Mouse (Mus musculus) CD4-positive helper T cell, adult 2 months (primary cell): Measurements from ENCODE around the gene Ssr3.

Experiments
- DNase-seq: peaks from one replicate; pipeline ENCODE4 v3.0.0-alpha.2; 2012; ENCODE audit warnings: low read depth, missing footprints, low spot score

Ssr3 gene

GRCm38 (mm10) chr3:65374729-65375128 lies 17.7 kb downstream of the Ssr3 start:
- DNase-seq = no peak

GRCm38 (mm10) chr3:65373594-65374182 lies 18.7 kb downstream of the Ssr3 start:
- DNase-seq = no peak

- no peak for DNase-seq
These were observed 19.9 kb downstream of the Ssr3 start for GRCm38 (mm10) chr3:65372552-65372951.

DNA sequence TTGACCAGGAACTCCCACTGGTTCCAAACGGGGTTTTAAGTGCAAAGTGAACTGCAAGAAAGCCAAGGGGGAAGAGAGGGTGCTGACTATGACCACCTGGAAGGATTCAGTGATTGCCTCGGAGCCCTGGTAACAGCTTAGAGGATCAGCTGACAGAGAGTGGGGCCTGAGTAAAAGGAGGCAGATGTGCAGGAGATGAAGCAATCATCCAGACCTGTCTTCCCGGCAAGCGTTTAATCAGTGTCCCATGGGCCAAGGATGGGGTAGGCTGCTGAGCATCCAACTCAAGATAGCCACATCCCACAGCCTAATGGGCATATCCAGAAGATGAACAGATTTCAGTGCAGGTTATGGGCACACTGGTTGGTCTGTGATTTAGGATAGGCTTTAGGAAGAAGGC lies 24.5 kb downstream of the Ssr3 start:
- DNase-seq = no peak

GRCm38 (mm10) chr3:65365921-65366710 lies 26.3 kb downstream of the Ssr3 start:
- no peak for DNase-seq

- DNase-seq = no peak
These were observed 27.2 kb downstream of the Ssr3 start for GRCm38 (mm10) chr3:65365184-65365583.

DNA sequence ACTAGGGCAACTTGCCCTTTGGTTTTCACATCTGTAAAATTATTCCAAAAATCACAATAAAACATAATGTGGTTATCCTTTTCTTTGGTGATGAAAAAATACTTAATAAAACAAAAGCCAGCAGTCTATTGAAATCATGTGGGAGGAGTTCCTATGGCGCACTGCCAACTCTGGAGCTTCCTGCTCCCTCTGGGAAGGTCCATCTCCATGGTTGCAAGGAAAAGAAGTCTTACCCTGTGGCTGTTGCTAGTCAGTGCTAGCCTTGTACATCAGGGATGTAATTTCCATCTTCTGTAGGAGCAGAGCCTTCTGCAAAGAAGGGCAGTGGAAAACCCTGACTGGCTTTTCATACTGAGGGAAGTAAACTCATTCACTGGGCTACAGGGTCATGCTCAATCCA lies 29.0 kb downstream of the Ssr3 start:
- no peak for DNase-seq

GRCm38 (mm10) chr3:65360163-65360969 lies 32.1 kb downstream of the Ssr3 start:
- DNase-seq = no peak

DNA sequence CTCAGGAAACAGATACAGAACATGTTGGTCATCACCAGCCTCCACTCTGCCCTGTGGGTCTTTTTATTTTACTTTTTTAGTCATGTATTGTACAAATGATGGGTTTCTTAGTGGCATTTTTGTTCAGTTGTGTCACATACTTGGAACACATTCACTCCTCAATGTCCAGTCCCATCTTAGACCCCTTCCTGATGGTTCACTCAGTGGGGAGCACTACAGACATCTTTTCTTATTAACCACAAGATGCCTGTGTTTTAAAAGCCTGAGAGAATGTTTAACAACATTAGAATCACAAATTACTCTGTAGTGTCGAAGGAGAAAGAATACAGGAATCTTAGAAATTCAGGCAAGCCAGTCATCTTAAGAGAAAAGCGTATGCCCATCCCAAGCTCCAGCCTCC lies 33.6 kb downstream of the Ssr3 start:
- no peak for DNase-seq

DNA sequence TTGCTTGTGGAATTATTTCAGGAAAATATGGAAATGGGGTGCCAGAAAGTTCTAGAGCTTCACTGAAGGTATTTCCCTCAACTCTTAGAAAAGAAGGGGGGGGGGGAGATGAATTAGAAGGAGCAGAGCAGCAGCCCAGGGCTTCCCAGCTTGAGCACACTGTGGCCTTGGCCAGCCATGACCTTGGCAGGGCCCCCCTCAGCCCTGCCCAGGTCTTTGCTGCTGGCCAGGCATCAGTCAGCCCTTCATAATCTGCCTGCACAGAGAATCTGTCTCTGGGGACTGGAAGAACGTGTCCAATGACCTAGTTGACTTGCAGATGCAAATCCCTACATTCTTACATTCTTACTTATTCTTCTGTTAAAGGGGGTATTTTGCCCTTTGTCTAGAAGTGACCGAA lies 34.1 kb downstream of the Ssr3 start:
- no peak for DNase-seq

GRCm38 (mm10) chr3:65355479-65355878 lies 36.9 kb downstream of the Ssr3 start:
- no peak for DNase-seq

- DNase-seq = no peak
These were observed 39.0 kb downstream of the Ssr3 start for GRCm38 (mm10) chr3:65353263-65354037.

- peak; percentile 46 for DNase-seq
These were observed 39.9 kb downstream of the Ssr3 start for GRCm38 (mm10) chr3:65352278-65353127.

DNA sequence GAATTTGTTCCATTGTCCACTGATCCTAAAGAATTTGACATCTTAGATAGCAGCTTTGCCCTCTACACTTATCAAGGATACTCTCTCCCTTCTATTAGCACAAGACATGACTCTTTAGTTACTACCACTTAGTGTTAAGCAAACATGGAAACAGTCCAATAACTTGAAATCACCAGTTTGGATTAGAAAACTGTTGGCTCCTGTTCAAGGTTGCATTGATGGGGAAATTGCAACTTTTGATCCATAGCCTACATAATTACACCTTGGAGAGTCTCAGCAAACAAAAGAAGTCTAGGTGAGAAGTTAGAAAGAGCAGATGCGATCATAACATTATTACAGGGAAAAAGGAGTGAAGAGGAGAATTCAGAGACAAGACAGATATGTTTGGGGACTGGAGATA lies 46.2 kb downstream of the Ssr3 start:
- no peak for DNase-seq

DNA sequence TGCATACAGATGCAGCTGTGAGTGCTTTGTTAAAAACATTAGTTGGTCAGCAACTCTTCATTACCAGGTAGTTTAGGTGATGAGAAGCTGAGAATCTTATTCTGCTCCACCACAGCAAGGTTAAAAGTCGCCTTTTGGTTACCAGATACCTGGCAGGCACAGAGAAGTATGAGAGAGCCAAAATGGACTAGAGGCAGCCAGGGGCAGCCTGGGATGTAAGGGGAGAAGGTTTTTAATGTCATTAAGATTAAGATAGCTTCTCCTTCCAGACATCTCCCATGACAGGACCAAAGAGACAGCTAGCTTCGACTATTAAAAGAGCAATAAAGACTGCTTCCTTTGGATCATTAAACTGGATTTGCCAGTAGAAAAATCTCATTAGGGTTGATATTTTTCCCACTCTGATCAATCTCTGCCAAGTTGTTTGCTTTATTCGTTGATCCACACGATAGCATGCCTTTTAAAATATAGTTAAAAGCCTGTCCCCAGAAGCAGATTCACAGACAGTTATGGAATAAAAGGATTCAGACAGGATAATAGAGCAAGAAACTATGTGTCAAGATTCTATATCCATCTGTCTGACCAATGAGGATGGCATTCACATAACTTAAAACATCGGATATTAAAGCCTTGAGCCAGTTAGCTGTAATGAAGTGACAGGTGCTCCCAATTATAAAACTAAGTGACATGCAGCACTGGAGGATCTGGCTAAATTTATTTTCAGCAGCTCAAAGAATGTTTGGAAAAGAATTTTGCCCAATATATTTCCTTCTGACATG lies 52.1 kb downstream of the Ssr3 start:
- DNase-seq = no peak

- no peak for DNase-seq
These were observed 54.5 kb downstream of the Ssr3 start for GRCm38 (mm10) chr3:65337835-65338464.
